Mouse (Mus musculus) regulatory T cell (primary cell): ENCODE measurements around the gene Otx1.

ENCODE experiments used
- in situ Hi-C: fragments of 300-600 bp; cut with MboI, MseI; formaldehyde crosslinking; loops from one replicate; pipeline ENCODE4 v1.15.1; 2025; ENCODE audit warnings: high pct_unique_total_duplicates

Gene Otx1

GRCm38 (mm10) chr11:21951657-21952237 is 51.0 kb downstream of the Otx1 start:
- in situ Hi-C loops = no loop called here

DNA sequence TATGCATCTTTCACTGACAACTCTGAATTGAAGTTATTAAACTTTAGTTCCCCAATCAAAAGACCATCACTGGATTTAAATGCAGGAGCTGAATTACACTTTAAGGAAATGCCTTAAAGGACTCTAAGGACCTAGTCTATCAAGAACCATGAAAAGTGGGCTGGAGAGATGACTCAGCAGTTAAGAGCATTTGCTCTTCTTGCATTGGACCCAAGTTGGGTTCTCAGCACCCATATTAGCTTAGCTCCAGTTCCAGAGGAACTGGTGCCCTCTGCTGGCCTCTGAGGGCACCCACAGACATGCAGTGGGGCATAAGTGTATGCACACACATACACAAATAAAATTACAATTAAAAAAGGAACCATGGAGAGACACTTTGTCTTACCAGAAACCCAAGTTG is 52.6 kb downstream of the Otx1 start:
- in situ Hi-C loops = no loop called here
